Mouse (Mus musculus): ENCODE results near the gene Tpra1. TPM values are rescaled to one million over a fixed set of nuclear protein-coding genes. Genes with fewer than 3 reads are reported as not detected.

Gene Tpra1
- total RNA-seq, 1 experiment, result 31.0 TPM

DNA sequence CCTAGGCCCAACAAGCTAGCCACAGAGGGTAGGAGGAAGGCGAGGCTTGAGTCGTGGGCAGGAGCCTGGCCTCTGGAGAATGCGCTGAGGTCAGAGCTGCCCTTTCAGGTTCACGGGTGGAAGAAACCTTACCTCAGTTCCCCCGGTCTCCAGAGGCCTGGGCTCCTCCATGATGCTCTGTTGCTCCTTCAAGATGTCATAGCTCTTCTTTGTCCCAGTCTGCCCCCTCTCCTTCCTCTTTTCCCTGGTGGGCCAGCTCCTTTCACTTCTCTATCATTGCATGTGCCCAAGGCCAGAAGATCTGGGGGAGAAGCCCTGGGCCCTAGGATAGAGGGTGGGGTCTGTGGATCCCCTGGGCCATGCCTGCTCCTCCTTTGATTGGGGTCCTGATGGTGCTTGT lies 1.7 kb downstream of the Tpra1 start:
- no peak for DNase-seq (ENCODE audit: low read depth, low spot score)
- no peak for TF ChIP-seq HCFC1 (IDR thresholded peaks at IDR 0.05; ENCODE audit: borderline replicate concordance, insufficient read depth, low read length)
- no peak for TF ChIP-seq CHD2 (IDR thresholded peaks at IDR 0.05; ENCODE audit: low read depth, low read length)
- TF ChIP-seq ZNF384 (IDR thresholded peaks at IDR 0.05; ENCODE audit: low read depth, low read length), result no peak
- no peak for TF ChIP-seq ZC3H11A (IDR thresholded peaks at IDR 0.05; ENCODE audit: borderline replicate concordance, low read depth, low read length)
- no peak for TF ChIP-seq MAFK (IDR thresholded peaks at IDR 0.05; ENCODE audit: insufficient read depth, low read depth, low read length)
- no peaks in the 10 kb centered on the region for H3K9me3 ChIP-seq (ENCODE audit: control insufficient read depth, insufficient read depth, low read depth, low read length)
- no peak overlapping the region for H3K27ac ChIP-seq (ENCODE audit: insufficient read depth, low read depth, low read length, poor library complexity, severe bottlenecking)
- peaks cover 3 to 11% of the 10 kb centered on the region in 2 experiments; a peak in 2 of 4 replicates for H3K4me1 ChIP-seq (ENCODE audit: control insufficient read depth in 2 of 2, insufficient read depth in 2 of 2, low read length in 2 of 2, poor library complexity in 1 of 2)
- in situ Hi-C loops (cut with MboI; ENCODE audit: low sequenced_read_pairs in 2 of 2, unreplicated experiment in 2 of 2), result no loop called here
- no peak overlapping the region for H3K9ac ChIP-seq (ENCODE audit: insufficient read depth, low read depth, low read length, poor library complexity, severe bottlenecking)
- H3K4me3 ChIP-seq (ENCODE audit: insufficient read depth in 1 of 2, low read depth in 1 of 2, low read length in 2 of 2, poor library complexity in 1 of 2, severe bottlenecking in 1 of 2), result no peak overlapping the region
- H3K36me3 ChIP-seq (ENCODE audit: control insufficient read depth, insufficient read depth, low read length, poor library complexity, severe bottlenecking), result peaks cover 3% of the 10 kb centered on the region; the same call in 1 of the 2 replicates

DNA sequence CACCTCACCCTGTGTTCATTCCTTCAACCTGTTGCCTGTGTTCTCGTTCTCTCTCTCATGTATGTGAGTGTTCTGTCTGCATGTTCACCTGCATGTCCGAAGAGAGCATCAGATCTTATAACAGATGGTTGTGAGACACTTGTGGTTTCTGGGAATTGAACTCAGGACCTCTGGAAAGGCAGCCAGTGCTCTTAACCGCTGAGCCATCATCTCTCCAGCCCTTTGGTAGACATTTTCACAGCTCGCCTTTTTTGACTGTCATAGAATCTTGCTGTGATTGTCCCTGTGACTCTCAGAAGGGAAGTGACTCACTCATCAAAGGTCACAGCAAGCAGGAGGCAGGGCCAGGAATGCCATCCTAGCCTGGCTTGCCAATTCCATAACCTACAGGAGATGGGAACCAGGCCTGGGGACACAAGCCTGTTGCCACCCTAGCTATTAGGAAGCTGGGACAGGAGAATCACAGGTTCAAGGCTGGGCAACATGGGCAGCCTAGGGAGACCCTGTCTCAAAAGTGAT lies 2.5 kb downstream of the Tpra1 start:
- H3K36me3 ChIP-seq (ENCODE audit: control insufficient read depth, insufficient read depth, low read length, poor library complexity, severe bottlenecking), result peaks cover 3% of the 10 kb centered on the region; the same call in 1 of the 2 replicates
- no peak for DNase-seq (ENCODE audit: low read depth, low spot score)
- no peak overlapping the region for H3K4me3 ChIP-seq (ENCODE audit: insufficient read depth in 1 of 2, low read depth in 1 of 2, low read length in 2 of 2, poor library complexity in 1 of 2, severe bottlenecking in 1 of 2)
- in situ Hi-C loops (cut with MboI; ENCODE audit: low sequenced_read_pairs in 2 of 2, unreplicated experiment in 2 of 2), result no loop called here
- no peaks in the 10 kb centered on the region for H3K9me3 ChIP-seq (ENCODE audit: control insufficient read depth, insufficient read depth, low read depth, low read length)
- H3K9ac ChIP-seq (ENCODE audit: insufficient read depth, low read depth, low read length, poor library complexity, severe bottlenecking), result no peak overlapping the region
- TF ChIP-seq MAFK (IDR thresholded peaks at IDR 0.05; ENCODE audit: insufficient read depth, low read depth, low read length), result no peak
- no peak for TF ChIP-seq HCFC1 (IDR thresholded peaks at IDR 0.05; ENCODE audit: borderline replicate concordance, insufficient read depth, low read length)
- TF ChIP-seq ZC3H11A (IDR thresholded peaks at IDR 0.05; ENCODE audit: borderline replicate concordance, low read depth, low read length), result no peak
- no peak for TF ChIP-seq CHD2 (IDR thresholded peaks at IDR 0.05; ENCODE audit: low read depth, low read length)
- peaks cover 3 to 11% of the 10 kb centered on the region in 2 experiments; a peak in 2 of 4 replicates for H3K4me1 ChIP-seq (ENCODE audit: control insufficient read depth in 2 of 2, insufficient read depth in 2 of 2, low read length in 2 of 2, poor library complexity in 1 of 2)
- no peak overlapping the region for H3K27ac ChIP-seq (ENCODE audit: insufficient read depth, low read depth, low read length, poor library complexity, severe bottlenecking)

DNA sequence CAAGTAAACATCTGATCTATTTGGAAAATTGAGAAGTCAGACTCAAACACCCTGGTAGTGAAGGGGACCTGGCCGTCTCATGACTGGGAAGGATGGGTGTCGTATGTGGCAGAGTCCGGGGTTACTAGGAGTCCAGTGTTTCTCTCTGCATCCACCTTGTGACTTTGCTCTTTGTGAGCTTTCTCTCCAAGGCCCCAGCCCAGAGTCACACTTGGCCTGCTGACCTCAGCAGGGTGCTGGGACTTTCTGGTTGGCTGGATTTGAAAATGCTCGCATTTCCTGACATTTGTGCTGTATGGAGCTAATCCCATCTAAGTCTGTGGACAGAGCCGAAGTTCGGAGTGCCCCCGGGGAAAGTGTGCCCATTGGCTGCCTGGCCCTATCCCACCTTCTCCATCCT lies 3.0 kb downstream of the Tpra1 start:
- Histone ChIP-seq H3K27ac (ENCODE audit: insufficient read depth, low read depth, low read length, poor library complexity, severe bottlenecking) (no peak overlapping the region), H3K9ac (ENCODE audit: insufficient read depth, low read depth, low read length, poor library complexity, severe bottlenecking) (no peak overlapping the region), H3K4me3 (ENCODE audit: insufficient read depth in 1 of 2, low read depth in 1 of 2, low read length in 2 of 2, poor library complexity in 1 of 2, severe bottlenecking in 1 of 2) (no peak overlapping the region), H3K9me3 (ENCODE audit: control insufficient read depth, insufficient read depth, low read depth, low read length) (no peaks in the 10 kb centered on the region), H3K4me1 (ENCODE audit: control insufficient read depth in 2 of 2, insufficient read depth in 2 of 2, low read length in 2 of 2, poor library complexity in 1 of 2) (peaks cover 3 to 11% of the 10 kb centered on the region in 2 experiments; a peak in 2 of 4 replicates), H3K36me3 (ENCODE audit: control insufficient read depth, insufficient read depth, low read length, poor library complexity, severe bottlenecking) (peaks cover 3% of the 10 kb centered on the region; the same call in 1 of the 2 replicates)
- TF ChIP-seq MAFK (IDR thresholded peaks at IDR 0.05; ENCODE audit: insufficient read depth, low read depth, low read length), result no peak
- TF ChIP-seq CHD2 (IDR thresholded peaks at IDR 0.05; ENCODE audit: low read depth, low read length), result no peak
- TF ChIP-seq ZC3H11A (IDR thresholded peaks at IDR 0.05; ENCODE audit: borderline replicate concordance, low read depth, low read length), result no peak
- no peak for TF ChIP-seq HCFC1 (IDR thresholded peaks at IDR 0.05; ENCODE audit: borderline replicate concordance, insufficient read depth, low read length)
- TF ChIP-seq ZNF384 (IDR thresholded peaks at IDR 0.05; ENCODE audit: low read depth, low read length), result no peak
- no peak for DNase-seq (ENCODE audit: low read depth, low spot score)
- in situ Hi-C loops (cut with MboI; ENCODE audit: low sequenced_read_pairs in 2 of 2, unreplicated experiment in 2 of 2), result no loop called here

DNA sequence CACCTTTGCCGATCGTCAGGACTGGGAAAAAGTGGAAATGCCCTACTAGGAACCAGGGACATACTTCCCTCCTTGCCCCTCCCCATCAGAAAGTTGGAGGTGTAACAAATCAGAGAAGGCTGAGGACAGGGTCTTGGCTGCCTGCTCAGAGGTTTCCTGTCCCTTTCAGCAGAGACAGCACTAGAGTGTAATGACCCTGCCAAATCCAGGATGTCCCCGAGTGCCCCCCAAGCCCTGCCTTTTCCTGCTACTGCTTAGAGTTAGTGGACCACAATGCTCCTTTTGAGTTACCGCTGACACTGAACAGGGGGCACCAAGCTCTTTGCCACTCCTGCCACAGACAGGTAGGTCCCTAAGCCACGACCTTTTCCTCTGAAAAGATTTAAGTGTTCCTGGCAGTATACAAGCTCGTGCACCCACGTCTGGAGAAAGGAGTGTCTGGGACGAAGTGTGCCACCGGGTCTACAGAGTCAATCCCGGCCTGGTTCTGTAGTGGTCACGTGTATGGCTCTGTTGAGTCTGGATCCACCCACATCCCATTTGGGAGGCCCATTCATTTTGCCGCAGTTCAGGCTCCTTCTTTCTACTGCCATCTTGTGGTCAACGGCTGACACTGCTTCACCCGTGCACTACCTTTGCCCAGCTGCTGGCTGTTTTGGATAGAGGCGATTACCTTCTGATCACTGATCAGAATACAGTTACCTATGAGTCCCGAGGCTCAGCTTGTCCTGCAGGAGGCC lies 4.5 kb downstream of the Tpra1 start:
- Histone ChIP-seq H3K9me3 (ENCODE audit: control insufficient read depth, insufficient read depth, low read depth, low read length) (no peaks in the 10 kb centered on the region), H3K4me1 (ENCODE audit: control insufficient read depth in 2 of 2, insufficient read depth in 2 of 2, low read length in 2 of 2, poor library complexity in 1 of 2) (peaks cover 3 to 11% of the 10 kb centered on the region in 2 experiments; a peak in 2 of 4 replicates), H3K4me3 (ENCODE audit: insufficient read depth in 1 of 2, low read depth in 1 of 2, low read length in 2 of 2, poor library complexity in 1 of 2, severe bottlenecking in 1 of 2) (peak overlapping the region; percentile 8 to 50; a peak in 2 of 4 replicates), H3K36me3 (ENCODE audit: control insufficient read depth, insufficient read depth, low read length, poor library complexity, severe bottlenecking) (peaks cover 10% of the 10 kb centered on the region; the same call in 1 of the 2 replicates), H3K27ac (ENCODE audit: insufficient read depth, low read depth, low read length, poor library complexity, severe bottlenecking) (no peak overlapping the region), H3K9ac (ENCODE audit: insufficient read depth, low read depth, low read length, poor library complexity, severe bottlenecking) (peak overlapping the region; percentile 28; the same call in 1 of the 2 replicates)
- peak; percentile 62 for DNase-seq (ENCODE audit: low read depth, low spot score)
- no peak for TF ChIP-seq ZC3H11A (IDR thresholded peaks at IDR 0.05; ENCODE audit: borderline replicate concordance, low read depth, low read length)
- no peak for TF ChIP-seq HCFC1 (IDR thresholded peaks at IDR 0.05; ENCODE audit: borderline replicate concordance, insufficient read depth, low read length)
- TF ChIP-seq ZNF384 (IDR thresholded peaks at IDR 0.05; ENCODE audit: low read depth, low read length), result no peak
- TF ChIP-seq MAFK (IDR thresholded peaks at IDR 0.05; ENCODE audit: insufficient read depth, low read depth, low read length), result no peak
- TF ChIP-seq CHD2 (IDR thresholded peaks at IDR 0.05; ENCODE audit: low read depth, low read length), result no peak
- in situ Hi-C loops (cut with MboI; ENCODE audit: low sequenced_read_pairs in 2 of 2, unreplicated experiment in 2 of 2), result no loop called here

Data from ES-E14 (cell line).